Mouse (Mus musculus) cerebellum, adult 9-11 months (tissue): ENCODE measurements at regions not wholly inside any gene's neighbourhood (a gene's known extent, or its start where the extent isn't known, plus 50 kb on each side); places are given as distances from the start of the nearest gene placed in this dataset.

Source experiments
- DNase-seq: peaks from one replicate; pipeline ENCODE4 v3.0.0; 2022

GRCm38 (mm10) chr13:90733265-90733664, 171.9 kb downstream of the Atp6ap1l start:
- no peak for DNase-seq

DNA sequence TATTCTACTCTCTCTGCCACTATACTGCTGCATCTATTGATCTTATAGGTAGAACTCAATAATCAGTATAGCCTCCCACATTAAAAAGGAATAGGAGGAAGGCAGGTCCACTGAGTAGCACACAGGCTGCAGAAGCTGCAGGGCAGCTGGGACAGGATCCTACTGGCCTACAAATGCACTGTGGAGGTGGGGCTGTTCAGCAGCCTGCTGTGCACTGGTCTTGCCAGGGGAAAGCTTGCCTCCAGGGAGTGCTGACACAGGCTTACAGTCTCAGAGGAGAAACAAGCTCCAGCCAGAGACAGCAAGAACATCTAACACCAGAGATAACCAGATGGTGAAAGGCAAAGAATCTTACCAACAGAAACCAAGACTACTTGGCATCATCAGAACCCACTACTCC, 176.1 kb downstream of the Atp6ap1l start:
- DNase-seq, result peak; percentile 14

GRCm38 (mm10) chr13:90727816-90728215, 177.3 kb downstream of the Atp6ap1l start:
- DNase-seq, result no peak

DNA sequence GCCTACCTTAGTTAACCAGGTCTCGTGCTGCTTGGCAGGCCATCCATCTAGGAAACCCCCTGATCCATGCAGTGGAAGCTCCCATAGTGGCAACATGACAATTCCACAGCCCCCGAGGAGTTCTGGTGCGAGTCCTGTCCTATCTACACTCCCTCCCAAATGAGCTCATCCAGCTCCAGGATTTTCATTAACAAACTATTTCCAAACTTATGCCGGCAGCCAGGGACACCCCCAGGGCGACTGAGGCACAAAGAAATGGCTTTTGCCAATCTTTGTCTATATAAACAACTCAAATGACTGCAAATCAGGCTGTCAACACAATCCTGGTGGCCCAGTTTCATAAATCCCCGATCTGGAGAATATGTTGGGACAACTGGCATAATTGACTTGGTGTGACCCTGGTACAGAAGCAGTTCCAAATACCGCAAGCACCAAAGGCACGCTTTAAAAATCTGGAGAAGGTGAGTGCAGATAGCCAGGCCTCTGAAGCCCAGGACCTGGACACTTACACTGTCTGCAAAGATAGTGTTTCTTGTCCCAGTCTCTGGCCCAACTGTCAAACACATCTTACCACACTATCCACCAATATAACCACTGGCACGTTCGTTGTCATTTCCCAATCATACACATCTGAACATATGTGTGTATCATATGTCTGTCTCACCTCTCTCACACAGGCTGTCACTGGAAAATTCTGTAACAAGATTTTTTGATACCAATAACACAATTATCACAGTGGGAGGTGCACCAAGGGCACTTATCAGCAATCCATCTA, 179.9 kb downstream of the Atp6ap1l start:
- no peak for DNase-seq

DNA sequence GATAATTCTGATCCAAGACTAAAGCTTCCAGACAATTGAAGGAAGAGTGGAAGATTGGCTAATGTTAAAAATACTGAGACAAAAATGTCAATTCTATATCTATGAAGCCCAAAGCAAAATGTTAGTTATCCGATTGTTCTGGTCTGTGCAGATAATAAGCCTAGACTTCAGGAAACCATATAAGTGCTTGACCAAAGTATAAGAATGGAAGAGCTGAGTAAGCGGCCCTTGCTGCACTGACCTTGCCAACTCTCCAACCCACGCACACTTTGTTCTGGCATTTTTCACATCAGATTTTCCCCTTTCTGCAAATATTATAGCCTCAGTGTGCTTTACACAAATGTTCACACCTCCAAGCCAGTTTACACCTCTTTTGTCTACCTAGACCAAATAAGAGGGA, 180.6 kb downstream of the Atp6ap1l start:
- DNase-seq, result no peak

GRCm38 (mm10) chr13:90723533-90723898, 181.6 kb downstream of the Atp6ap1l start:
- DNase-seq, result no peak

- no peak for DNase-seq
Observed at GRCm38 (mm10) chr13:90722599-90723532, 182.3 kb downstream of the Atp6ap1l start.

DNA sequence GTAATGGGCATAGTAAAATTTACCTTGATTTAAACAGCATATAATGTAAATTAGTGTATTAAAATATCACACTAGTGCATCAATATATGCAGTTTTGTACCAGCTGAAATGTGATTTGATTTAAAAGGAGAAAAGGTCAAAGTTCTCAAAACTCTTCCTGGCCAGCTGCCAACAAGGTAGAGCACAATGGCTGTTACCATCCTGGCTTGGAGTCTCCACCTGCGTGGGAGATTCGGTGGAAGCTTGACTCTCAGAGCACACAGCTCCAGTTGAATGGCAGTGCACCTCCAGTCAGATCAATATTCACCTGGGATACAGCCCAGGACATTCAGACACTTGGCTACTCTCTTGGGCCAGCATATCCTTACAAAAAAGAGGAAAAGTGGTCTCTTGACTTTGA, 220.8 kb downstream of the Atp6ap1l start:
- no peak for DNase-seq

GRCm38 (mm10) chr13:90679162-90680010, 225.8 kb downstream of the Atp6ap1l start:
- DNase-seq, result no peak

DNA sequence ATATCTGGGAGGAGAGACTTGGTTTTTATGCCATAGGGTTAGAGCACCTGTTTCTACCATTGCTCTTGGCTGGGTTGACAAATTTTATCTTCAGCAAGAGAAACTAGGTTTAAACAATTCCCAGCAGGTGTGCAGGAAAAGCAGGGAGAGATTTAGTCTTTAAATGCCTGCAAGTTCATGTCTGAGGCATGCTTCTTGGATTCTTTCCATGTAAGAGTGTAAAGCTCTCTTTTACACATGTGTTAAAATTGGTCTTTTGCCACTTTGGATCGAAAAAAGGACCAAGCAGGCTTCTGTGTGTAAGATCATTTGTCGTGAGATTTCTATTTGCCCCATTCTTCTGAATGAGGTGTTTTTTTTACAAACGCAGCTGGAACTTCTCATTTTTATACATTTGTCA, 231.3 kb downstream of the Atp6ap1l start:
- no peak for DNase-seq

- no peak for DNase-seq
Observed at GRCm38 (mm10) chr13:90673079-90673478, 232.1 kb downstream of the Atp6ap1l start.

DNA sequence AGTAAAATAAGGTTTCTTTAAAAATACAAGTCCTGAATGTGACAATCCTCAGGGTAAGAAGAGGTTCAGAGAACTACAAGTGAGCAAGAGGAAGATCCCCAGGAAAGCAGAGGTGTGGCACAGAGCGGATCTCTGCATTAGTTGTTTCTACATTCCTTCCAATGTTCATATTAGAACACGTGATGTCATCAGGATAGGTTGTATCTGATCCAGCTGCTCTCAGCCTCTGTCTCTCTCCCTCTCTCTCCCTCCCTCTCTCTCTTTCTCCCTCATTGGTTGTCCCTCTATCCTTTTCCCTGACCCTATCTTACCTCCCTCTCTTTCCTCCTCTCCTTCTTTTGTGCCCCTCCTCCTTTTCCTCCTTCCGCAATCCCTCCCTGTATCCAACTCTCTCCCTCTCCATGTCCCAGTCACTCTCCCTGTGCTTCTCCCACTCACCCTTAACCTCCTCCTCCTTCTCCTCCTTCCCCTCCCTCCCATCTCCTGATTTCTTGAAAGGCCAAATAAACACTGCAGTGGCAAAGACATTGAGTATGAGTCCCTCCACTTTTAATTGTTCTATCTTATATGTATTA, 243.5 kb downstream of the Atp6ap1l start:
- no peak for DNase-seq

DNA sequence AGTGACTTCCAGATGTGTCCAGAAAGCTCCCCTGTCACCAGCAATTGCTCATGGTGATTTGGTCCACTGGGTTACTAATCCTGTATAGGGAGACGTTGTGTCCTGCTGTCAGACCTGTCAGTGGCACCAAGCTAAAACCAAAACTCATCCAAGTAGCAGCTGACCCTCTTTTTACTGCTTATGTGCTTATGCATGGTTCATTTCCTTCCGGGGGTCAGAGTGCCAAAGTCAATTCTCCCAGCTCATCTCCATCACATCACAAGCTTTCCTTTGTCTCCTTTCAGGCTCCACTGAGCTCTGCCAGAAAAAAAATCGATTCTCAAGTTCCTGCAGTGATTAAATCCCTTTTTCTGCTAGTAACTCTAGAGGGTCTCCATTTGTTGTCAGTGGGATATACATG, 244.2 kb downstream of the Atp6ap1l start:
- DNase-seq, result no peak

GRCm38 (mm10) chr13:90659087-90659486, 246.1 kb downstream of the Atp6ap1l start:
- DNase-seq, result no peak

DNA sequence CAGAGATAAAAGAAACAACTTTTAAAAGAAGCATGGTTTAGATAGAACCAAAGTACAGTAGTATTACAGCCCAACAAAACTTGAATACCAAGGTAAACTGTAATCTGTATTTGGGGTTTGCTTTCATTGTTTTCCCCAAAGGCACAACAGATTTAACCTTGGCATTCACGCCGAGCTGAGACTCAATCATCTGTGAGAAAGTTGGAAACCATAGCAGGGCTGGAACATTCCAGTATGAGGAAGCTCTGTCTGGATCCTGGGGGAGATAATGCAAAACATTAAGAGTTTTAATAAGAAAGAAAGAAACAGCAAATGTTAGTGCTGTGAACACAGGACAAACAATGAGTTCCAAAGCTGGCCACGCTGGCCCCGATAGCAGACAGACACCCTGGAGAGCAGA, 258.8 kb downstream of the Atp6ap1l start:
- no peak for DNase-seq

GRCm38 (mm10) chr13:90644216-90644615, 260.9 kb downstream of the Atp6ap1l start:
- no peak for DNase-seq

- DNase-seq, result no peak
Observed at GRCm38 (mm10) chr13:90643575-90644215, 261.5 kb downstream of the Atp6ap1l start.

- DNase-seq, result no peak
Observed at GRCm38 (mm10) chr13:90643109-90643508, 262.0 kb downstream of the Atp6ap1l start.

DNA sequence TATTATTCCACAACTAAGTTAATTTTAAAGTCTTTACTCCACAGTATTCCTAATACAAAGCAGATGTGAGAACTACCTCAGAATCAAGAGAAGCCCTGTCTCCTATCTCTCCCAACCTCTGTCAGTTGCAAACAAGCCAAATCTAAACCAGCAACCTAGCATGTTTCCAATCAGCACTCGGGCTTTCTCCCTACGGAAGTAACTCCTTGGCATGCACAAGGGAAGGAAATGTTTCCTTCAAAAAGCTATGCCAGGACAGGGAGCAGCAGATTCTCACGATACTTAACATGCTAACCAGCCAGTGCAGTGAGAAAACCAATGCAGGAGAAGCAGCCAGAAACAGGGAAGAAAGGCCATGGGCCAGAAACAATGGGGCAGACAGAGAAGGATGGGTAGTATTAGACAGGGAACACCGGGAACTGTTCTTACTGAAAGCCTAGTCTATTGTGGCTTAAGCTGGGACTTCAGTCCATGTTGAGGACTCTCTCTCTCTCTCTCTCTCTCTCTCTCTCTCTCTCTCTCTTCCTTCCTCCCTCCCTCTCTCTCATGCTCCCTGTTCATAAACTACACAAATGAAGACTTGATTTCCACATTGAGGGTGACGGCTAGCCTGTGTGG, 262.8 kb downstream of the Atp6ap1l start:
- no peak for DNase-seq
